Mouse (Mus musculus) hindbrain, embryonic 16.5 days (tissue): ENCODE data around the gene Arhgdia. TPM values are rescaled to one million over a fixed set of nuclear protein-coding genes. Genes with fewer than 3 reads are reported as not detected.

Experiments used
- ATAC-seq: fragments of 200-750 bp; cut with Nextera tagmentation; 2 replicates; pipeline ENCODE4 v1.8.0; 2017; ENCODE audit warnings: moderate TSS enrichment, moderate library complexity
- H3K27ac ChIP-seq: fragments of 300-500 bp; sonication (generic); 2 replicates; pipeline ENCODE4 v1.5.1; 2014; ENCODE audit warnings: low read depth, mild to moderate bottlenecking, control low read depth, low read length, moderate library complexity
- H3K27me3 ChIP-seq: fragments of 300-500 bp; sonication (generic); replicated peaks from 2 replicates; pipeline ENCODE4 v1.6.1; 2014; ENCODE audit warnings: low read length; ENCODE audit not compliant: control insufficient read depth, insufficient read depth
- H3K36me3 ChIP-seq: fragments of 300-500 bp; sonication (generic); 2 replicates; pipeline ENCODE4 v1.6.1; 2014; ENCODE audit warnings: mild to moderate bottlenecking, low read length, moderate library complexity, mixed read lengths; ENCODE audit not compliant: control insufficient read depth, insufficient read depth
- H3K4me1 ChIP-seq: fragments of 300-500 bp; sonication (generic); 2 replicates; pipeline ENCODE4 v1.6.1; 2014; ENCODE audit warnings: low read depth, low read length; ENCODE audit not compliant: control insufficient read depth, insufficient read depth
- H3K4me2 ChIP-seq: fragments of 300-500 bp; sonication (generic); 2 replicates; pipeline ENCODE4 v1.6.1; 2014; ENCODE audit warnings: mild to moderate bottlenecking, low read length, control low read depth, moderate library complexity
- H3K4me3 ChIP-seq: fragments of 300-500 bp; sonication (generic); 2 replicates; pipeline ENCODE4 v1.5.1; 2014; ENCODE audit warnings: mild to moderate bottlenecking, low read length, control low read depth, moderate library complexity
- H3K9ac ChIP-seq: fragments of 300-500 bp; sonication (generic); 2 replicates; pipeline ENCODE4 v1.6.1; 2014; ENCODE audit warnings: low read depth, mild to moderate bottlenecking, control low read depth, low read length, moderate library complexity
- H3K9me3 ChIP-seq: fragments of 300-500 bp; sonication (generic); 2 replicates; pipeline ENCODE4 v1.6.1; 2014; ENCODE audit warnings: mild to moderate bottlenecking, low read length, moderate library complexity; ENCODE audit not compliant: control insufficient read depth
- WGBS: fragments of 180-500 bp; shearing (Covaris S2); extraction: QIAGEN DNeasy Blood & Tissue Kit; methylation state at CpG from one replicate; pipeline ENCODE4 v1.1.7; 2014; 5-methylcytosine and 5-hydroxymethylcytosine counted together
- polyA plus RNA-seq: library from polyadenylated mRNA; unstranded; fragments of >200 nt; fragmentation: Nextera tagmentation; extraction: Ambion mirVana; gene quantifications from 2 replicates; pipeline ENCODE4 v1.2.1, GENCODE M21; 2015

Arhgdia gene
- polyA plus RNA-seq, 1 experiment from 2014 or later = 501 TPM

GRCm38 (mm10) chr11:120575940-120576339 is 5.5 kb downstream of the Arhgdia start:
- Histone ChIP-seq H3K9me3 (no peaks in the 10 kb centered on the region), H3K27ac (no peak overlapping the region), H3K4me3 (no peak overlapping the region), H3K9ac (no peak overlapping the region), H3K4me1 (peaks cover 38% of the 10 kb centered on the region), H3K36me3 (peaks cover 27% of the 10 kb centered on the region), H3K4me2 (no peak overlapping the region), H3K27me3 (no peaks in the 10 kb centered on the region)
- ATAC-seq = no peak

DNA sequence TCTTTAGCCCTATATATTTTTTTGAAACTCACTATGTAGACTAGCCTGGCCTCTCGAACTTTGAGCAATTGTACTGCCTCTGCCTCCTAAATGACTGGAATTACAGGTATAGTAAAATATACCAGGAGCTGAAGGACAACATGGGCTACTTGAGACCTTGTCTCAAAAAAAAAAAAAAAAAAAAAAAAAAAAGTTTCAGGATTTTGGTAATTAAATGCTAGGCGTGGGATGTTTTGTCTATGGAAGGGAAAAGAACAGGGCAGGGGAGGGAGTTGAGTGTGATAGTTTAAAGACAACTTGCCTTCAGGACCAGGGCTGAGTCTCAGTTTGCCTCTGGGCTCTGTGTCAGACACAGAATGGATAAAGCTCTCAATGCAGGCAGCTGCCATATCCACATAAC is 6.4 kb downstream of the Arhgdia start:
- no peaks in the 10 kb centered on the region for H3K27me3 ChIP-seq
- ATAC-seq = no peak
- H3K9me3 ChIP-seq = no peaks in the 10 kb centered on the region
- H3K9ac ChIP-seq = no peak overlapping the region
- no peak overlapping the region for H3K4me2 ChIP-seq
- peaks cover 34% of the 10 kb centered on the region for H3K36me3 ChIP-seq
- no peak overlapping the region for H3K4me3 ChIP-seq
- H3K4me1 ChIP-seq = peaks cover 32% of the 10 kb centered on the region
- 88% methylated on average over 2 of the region's 2 CpGs for WGBS
- no peak overlapping the region for H3K27ac ChIP-seq

DNA sequence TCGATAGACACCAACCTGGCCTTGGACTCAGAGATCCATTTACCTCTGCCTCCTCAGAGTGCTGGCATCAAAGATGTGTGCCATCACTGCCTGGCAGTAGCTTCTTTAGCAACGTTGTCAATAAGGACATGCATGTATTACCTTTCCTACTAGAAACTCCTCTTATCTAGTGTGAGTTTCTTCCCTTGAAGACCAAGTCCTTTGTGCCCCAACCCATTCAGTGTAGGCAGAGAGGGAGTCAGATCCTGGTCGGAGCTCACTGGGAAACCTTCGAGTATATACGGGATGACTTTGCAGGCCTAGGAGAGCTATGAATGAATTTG is 7.2 kb downstream of the Arhgdia start:
- Histone ChIP-seq H3K36me3 (peaks cover 29% of the 10 kb centered on the region), H3K27ac (no peak overlapping the region)

DNA sequence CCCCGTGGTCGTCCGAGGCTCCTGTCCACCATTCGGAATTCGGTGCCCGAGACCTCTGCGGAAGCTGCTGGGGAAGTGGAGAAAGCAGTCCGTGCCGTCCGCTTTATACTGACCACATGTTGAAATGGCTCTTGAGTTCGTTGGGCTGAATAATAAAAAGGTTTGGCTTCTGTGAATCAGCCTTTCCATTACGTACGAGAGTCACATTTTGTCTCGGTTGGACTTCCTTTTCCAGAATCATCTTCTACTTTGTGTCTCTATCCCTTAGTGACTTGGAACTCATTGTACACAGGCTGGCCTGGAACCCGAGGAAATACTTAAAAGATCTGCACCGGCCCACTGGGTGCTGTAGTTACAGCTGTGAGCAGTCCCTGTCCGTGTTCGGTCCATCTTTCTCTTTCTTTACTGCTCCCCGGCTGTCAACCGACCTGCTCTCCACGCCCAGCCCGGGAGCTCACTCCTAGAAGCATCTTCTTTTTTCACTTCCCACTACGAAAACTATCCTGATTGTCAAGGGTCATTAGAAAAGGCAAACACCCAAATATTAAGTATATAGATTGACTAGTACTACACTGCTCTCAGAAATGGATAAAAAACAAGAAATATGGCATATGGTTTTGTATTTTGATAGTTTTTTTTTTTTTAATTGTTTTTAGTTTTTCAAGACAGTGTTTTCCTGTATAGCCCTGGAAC is 7.7 kb downstream of the Arhgdia start:
- no peaks in the 10 kb centered on the region for H3K9me3 ChIP-seq
- no peaks in the 10 kb centered on the region for H3K27me3 ChIP-seq
- peak overlapping the region; percentile 80 for H3K9ac ChIP-seq
- H3K4me3 ChIP-seq = peak overlapping the region; percentile 69
- under 1% methylated on average over 23 of the region's 23 CpGs for WGBS
- peaks cover 25% of the 10 kb centered on the region for H3K36me3 ChIP-seq
- peaks cover 21% of the 10 kb centered on the region for H3K4me1 ChIP-seq
- ATAC-seq = no peak; the same call in 1 of the 2 replicates
- peak overlapping the region; percentile 85 for H3K27ac ChIP-seq
- H3K4me2 ChIP-seq = peak overlapping the region; percentile 69

More for the DNA sequence above, 7.2 kb downstream of the Arhgdia start:
- peak overlapping the region; percentile 69 for H3K4me3 ChIP-seq
- WGBS = 50% methylated on average over 5 of the region's 5 CpGs
- no peaks in the 10 kb centered on the region for H3K27me3 ChIP-seq
- H3K4me1 ChIP-seq = peaks cover 24% of the 10 kb centered on the region
- H3K4me2 ChIP-seq = peak overlapping the region; percentile 69
- no peaks in the 10 kb centered on the region for H3K9me3 ChIP-seq
- no peak for ATAC-seq
- peak overlapping the region; percentile 37 for H3K9ac ChIP-seq

GRCm38 (mm10) chr11:120572752-120573584 is 8.5 kb downstream of the Arhgdia start, which contains the start of gene P4hb:
Gene P4hb, minus strand, starts transcription at chr11:120573253.
- Histone ChIP-seq H3K4me2 (peak within 1 kb of the TSS; percentile 77), H3K9ac (peak within 1 kb of the TSS; percentile 81), H3K9me3 (no peaks in the 10 kb centered on the region), H3K4me1 (peaks cover 20% of the 10 kb centered on the region), H3K27ac (peak within 1 kb of the TSS; percentile 85), H3K27me3 (no peaks in the 10 kb centered on the region), H3K36me3 (peaks cover 22% of the 10 kb centered on the region), H3K4me3 (peak within 1 kb of the TSS; percentile 69)
- WGBS = under 1% methylated on average over 87 of the region's 94 CpGs
- peak; percentile 98 for ATAC-seq

- H3K4me1 ChIP-seq = peaks cover 20% of the 10 kb centered on the region
- peak overlapping the region; percentile 76 for H3K27ac ChIP-seq
- no peaks in the 10 kb centered on the region for H3K27me3 ChIP-seq
- H3K4me2 ChIP-seq = peak overlapping the region; percentile 77
- peak; percentile 19 for ATAC-seq
- H3K9me3 ChIP-seq = no peaks in the 10 kb centered on the region
- H3K9ac ChIP-seq = peak overlapping the region; percentile 81
- peak overlapping the region; percentile 69 for H3K4me3 ChIP-seq
- WGBS = 0% methylated on average over 15 of the region's 24 CpGs
- peaks cover 20% of the 10 kb centered on the region for H3K36me3 ChIP-seq
These were observed 9.0 kb downstream of the Arhgdia start for GRCm38 (mm10) chr11:120572417-120572751.

- H3K9me3 ChIP-seq = no peaks in the 10 kb centered on the region
- ATAC-seq = no peak
- H3K27me3 ChIP-seq = no peaks in the 10 kb centered on the region
- H3K27ac ChIP-seq = peak overlapping the region; percentile 76; the same call in 1 of the 2 replicates
- peaks cover 22% of the 10 kb centered on the region for H3K36me3 ChIP-seq
- H3K9ac ChIP-seq = peak overlapping the region; percentile 81
- peaks cover 20% of the 10 kb centered on the region for H3K4me1 ChIP-seq
- H3K4me2 ChIP-seq = peak overlapping the region; percentile 77
- peak overlapping the region; percentile 69 for H3K4me3 ChIP-seq
- WGBS = 13% methylated on average over 11 of the region's 11 CpGs
These were observed 9.5 kb downstream of the Arhgdia start for GRCm38 (mm10) chr11:120571754-120572416.

DNA sequence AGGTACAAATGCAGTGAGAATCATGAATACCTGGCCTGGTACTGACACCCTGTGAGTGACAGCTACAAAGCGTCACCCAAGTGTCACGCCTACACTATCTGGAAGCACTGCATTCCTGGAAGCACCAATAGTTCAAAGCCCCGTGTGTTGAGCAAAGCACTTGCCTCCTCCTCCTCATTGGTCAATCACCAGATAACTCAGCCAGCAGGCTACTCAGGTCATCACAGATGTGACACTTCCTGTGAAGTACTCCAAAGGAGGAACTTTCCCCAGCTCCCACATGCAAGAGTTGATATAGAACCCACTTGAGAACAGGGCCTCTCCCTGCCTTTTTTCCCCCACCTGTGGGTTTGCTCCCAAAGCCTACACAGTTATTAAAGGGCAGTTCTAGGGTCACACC is 10.3 kb downstream of the Arhgdia start:
- H3K9me3 ChIP-seq = no peaks in the 10 kb centered on the region
- H3K9ac ChIP-seq = no peak overlapping the region
- no peaks in the 10 kb centered on the region for H3K27me3 ChIP-seq
- no peak overlapping the region for H3K4me3 ChIP-seq
- 86% methylated on average over 3 of the region's 3 CpGs for WGBS
- peaks cover 25% of the 10 kb centered on the region for H3K36me3 ChIP-seq
- peaks cover 20% of the 10 kb centered on the region for H3K4me1 ChIP-seq
- peak overlapping the region; percentile 77; the same call in 1 of the 2 replicates for H3K4me2 ChIP-seq
- H3K27ac ChIP-seq = no peak overlapping the region
- ATAC-seq = no peak

GRCm38 (mm10) chr11:120568324-120568723 is 13.1 kb downstream of the Arhgdia start:
- no peak for ATAC-seq
- peaks cover 12% of the 10 kb centered on the region for H3K4me1 ChIP-seq
- no peak overlapping the region for H3K9ac ChIP-seq
- no peak overlapping the region for H3K4me2 ChIP-seq
- no peak overlapping the region for H3K4me3 ChIP-seq
- H3K36me3 ChIP-seq = peaks cover 43% of the 10 kb centered on the region
- 96% methylated on average over 6 of the region's 6 CpGs for WGBS
- H3K27me3 ChIP-seq = no peaks in the 10 kb centered on the region
- H3K9me3 ChIP-seq = no peaks in the 10 kb centered on the region
- H3K27ac ChIP-seq = no peak overlapping the region
